Mouse (Mus musculus) kidney, adult 2 months (tissue): ENCODE results near the gene Ano2.

Experiments used
- CTCF ChIP-seq: fragments of 200-500 bp; conservative IDR thresholded peaks from 2 replicates; pipeline ENCODE4 v1.5.1; 2011; ENCODE audit warnings: low read depth, mild to moderate bottlenecking, control low read depth, low read length, moderate library complexity, mixed read lengths; ENCODE audit not compliant: insufficient read depth, insufficient read length
- POLR2A ChIP-seq: fragments of 200-500 bp; IDR thresholded peaks from one replicate; pipeline ENCODE4 v1.6.1; 2011; ENCODE audit warnings: low read depth, low read length, control low read depth

DNA sequence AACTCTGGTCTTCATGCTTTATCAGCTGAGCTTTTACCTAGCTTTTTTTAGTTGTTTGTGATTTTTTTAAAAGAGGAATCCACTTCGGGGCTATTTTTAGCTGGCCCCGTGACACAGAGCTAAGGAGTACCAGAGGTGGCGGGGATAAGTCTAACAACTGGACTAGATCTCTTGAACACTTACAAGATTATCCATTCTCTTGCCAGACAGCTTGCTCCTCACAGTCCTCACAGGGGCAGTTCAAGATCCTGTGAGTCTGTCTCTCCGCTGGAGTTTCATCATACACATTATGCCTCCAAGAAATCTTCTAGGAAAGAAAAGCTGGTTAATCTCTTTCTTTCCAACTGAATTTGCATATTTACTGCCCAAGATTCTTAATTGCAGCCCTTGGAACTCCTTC, 293.8 kb downstream of the Ano2 start:
- TF ChIP-seq CTCF (no peak), POLR2A (no peak)
